Mouse (Mus musculus) olfactory bulb, adult 2 months (tissue): ENCODE data around the gene Gm9639. TPM values are rescaled to one million over a fixed set of nuclear protein-coding genes. Genes with fewer than 3 reads are reported as not detected.
"Not testable (repeated sequence)": the region's sequence is repeated elsewhere in the genome, so short reads cannot be mapped to it uniquely, and the experiment has no call there.

Experiments used
- H3K27ac ChIP-seq: fragments of 200-500 bp; 2 replicates; pipeline ENCODE4 v1.5.1; 2012; ENCODE audit warnings: low read depth, low read length; ENCODE audit not compliant: insufficient read depth
- H3K4me1 ChIP-seq: fragments of 200-500 bp; 2 replicates; pipeline ENCODE4 v1.6.1; 2012; ENCODE audit warnings: low read length; ENCODE audit not compliant: control insufficient read depth, insufficient read depth
- H3K4me3 ChIP-seq: fragments of 200-500 bp; 2 replicates; pipeline ENCODE4 v1.5.1; 2012; ENCODE audit warnings: mild to moderate bottlenecking, low read depth, low read length, moderate library complexity; ENCODE audit not compliant: insufficient read depth
- CTCF ChIP-seq: fragments of 200-500 bp; IDR thresholded peaks from 2 replicates; pipeline ENCODE4 v1.5.1; 2012; ENCODE audit warnings: low read depth, mild to moderate bottlenecking, low read length, moderate library complexity; ENCODE audit not compliant: insufficient read depth
- POLR2A ChIP-seq: fragments of 200-500 bp; IDR thresholded peaks from 2 replicates; pipeline ENCODE4 v1.6.1; 2012; ENCODE audit warnings: mild to moderate bottlenecking, low read depth, low read length, moderate library complexity; ENCODE audit not compliant: insufficient read depth
- WGBS: fragments of 180-500 bp; shearing (Covaris S2); methylation state at CpG from one replicate; pipeline ENCODE4 v1.1.7; 2018; 5-methylcytosine and 5-hydroxymethylcytosine counted together
- polyA plus RNA-seq: library from polyadenylated mRNA; stranded (reverse); fragments of >200 nt; gene quantifications from 2 replicates; pipeline ENCODE4 v1.2.4, GENCODE M21; 2012; ENCODE audit warnings: low replicate concordance; ENCODE audit not compliant: missing spikeins, insufficient read depth, insufficient read length

Gm9639 gene
- polyA plus RNA-seq, 1 experiment: not detected

- Histone ChIP-seq H3K4me3 (no peak within 1 kb of the TSS), H3K27ac (no peak within 1 kb of the TSS), H3K4me1 (peaks cover 3% of the 10 kb centered on the region; the same call in 1 of the 2 replicates)
- TF ChIP-seq POLR2A (no peak), CTCF (no peak)
- 68% methylated on average over 8 of the region's 8 CpGs for WGBS
These were observed 4.1 kb upstream of the Gm9639 start, which contains the start of gene Gm19668 for GRCm38 (mm10) chr10:77798921-77799508. Gm19668 (minus strand) TSS chr10:77799133.

DNA sequence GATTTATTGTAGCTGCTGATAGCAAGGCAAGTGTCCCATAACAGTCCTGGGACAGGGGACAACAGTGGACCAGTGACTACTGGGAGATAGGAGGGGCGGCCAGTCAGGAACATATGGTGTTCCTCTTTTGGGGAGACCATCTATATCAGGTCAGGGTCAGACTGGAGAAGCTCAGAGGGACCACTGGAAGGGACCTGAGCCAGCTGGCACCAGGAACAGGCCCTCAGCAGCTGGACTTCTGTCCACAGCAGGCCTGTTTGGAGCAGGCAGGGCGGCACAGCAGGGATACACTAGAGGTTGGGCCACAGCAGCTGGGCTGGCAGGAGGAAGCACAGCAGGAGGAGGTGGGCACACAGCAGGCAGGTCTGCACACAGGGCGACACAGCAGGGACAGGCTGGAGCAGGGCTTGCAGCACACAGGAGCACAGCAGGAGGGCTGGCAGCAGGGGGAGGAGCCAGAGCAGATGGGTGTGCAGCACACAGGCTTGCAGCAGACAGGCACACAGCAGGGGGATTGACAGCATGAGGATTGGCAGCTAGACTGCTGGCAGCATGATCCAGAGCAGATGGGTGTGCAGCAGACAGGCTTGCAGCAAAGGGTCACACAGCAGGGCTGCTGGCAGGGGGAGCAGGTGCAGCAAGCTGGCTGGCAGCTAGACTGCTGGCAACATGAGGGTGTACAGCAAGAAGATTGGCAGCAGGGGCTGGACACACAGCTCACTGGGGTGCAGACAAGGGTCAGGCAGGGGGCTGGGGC, 3.5 kb upstream of the Gm9639 start:
- H3K4me3 ChIP-seq, H3K4me1 ChIP-seq, H3K27ac ChIP-seq: not testable (repeated sequence)
- WGBS: 68% methylated on average over 3 of the region's 3 CpGs

GRCm38 (mm10) chr10:77797677-77798076, 2.8 kb upstream of the Gm9639 start:
- Histone ChIP-seq H3K4me3 (no peak overlapping the region), H3K27ac (no peak overlapping the region), H3K4me1 (peaks cover 3% of the 10 kb centered on the region; the same call in 1 of the 2 replicates)
- TF ChIP-seq POLR2A (no peak), CTCF (no peak)
- 53% methylated on average over 3 of the region's 3 CpGs for WGBS

- Histone ChIP-seq H3K4me3 (no peak overlapping the region), H3K4me1 (no peaks in the 10 kb centered on the region), H3K27ac (no peak overlapping the region)
- WGBS: 85% methylated on average over 2 of the region's 2 CpGs
- TF ChIP-seq CTCF (no peak), POLR2A (no peak)
These were observed 6.3 kb downstream of the Gm9639 start for GRCm38 (mm10) chr10:77788621-77789020.

DNA sequence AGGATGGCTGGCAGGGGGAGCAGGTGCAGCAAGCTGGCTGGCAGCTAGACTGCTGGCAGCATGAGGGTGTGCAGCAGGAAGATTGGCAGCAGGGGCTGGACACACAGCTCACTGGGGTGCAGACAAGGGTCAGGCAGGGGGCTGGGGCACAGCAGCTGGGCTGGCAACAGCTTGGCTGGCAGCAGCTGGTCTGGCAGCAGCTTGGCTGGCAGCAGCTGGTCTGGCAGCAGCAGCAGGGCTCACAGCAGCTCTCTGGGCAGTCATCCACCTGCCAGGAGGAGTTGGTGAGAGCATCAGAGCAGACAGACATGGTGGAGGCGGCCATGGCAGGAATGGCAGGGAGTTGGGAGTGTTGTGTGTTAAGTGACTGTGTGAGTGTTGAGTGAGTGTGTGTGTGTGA, 7.0 kb downstream of the Gm9639 start, which contains the start of gene Gm7137:
Gene Gm7137 (minus strand): TSS at position 325 of the 400 bp plus-strand sequence.
- H3K4me1 ChIP-seq, H3K27ac ChIP-seq, H3K4me3 ChIP-seq: not testable (repeated sequence)
- 56% methylated on average over 1 of the region's 1 CpGs for WGBS

DNA sequence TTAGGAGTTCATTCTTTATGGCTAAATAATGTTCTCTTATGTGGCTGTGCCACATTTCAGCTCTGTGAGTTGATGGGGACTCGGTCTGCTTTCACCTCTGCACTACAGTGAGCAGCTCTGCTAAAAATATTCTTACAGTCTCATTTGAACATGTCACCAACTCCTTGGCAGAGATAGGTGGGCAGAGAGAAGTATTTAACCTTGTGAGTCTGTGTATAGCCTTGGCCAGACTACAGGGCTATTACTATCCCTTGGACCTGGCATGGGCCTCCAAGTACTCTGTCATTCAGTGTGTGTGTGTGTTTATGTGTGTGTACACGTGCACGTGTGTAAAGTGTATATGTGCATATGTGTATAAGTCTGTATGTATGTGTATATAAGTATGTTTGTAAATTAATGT, 11.5 kb downstream of the Gm9639 start:
- not testable (repeated sequence) for H3K27ac ChIP-seq, H3K4me3 ChIP-seq, H3K4me1 ChIP-seq
- WGBS: 93% methylated on average over 3 of the region's 3 CpGs

GRCm38 (mm10) chr10:77782442-77782841, 12.4 kb downstream of the Gm9639 start, which contains the start of gene Gm3250:
Gm3250 (minus strand) TSS chr10:77782542.
- not testable (repeated sequence) for H3K4me3 ChIP-seq, H3K27ac ChIP-seq, H3K4me1 ChIP-seq
- 75% methylated on average over 1 of the region's 1 CpGs for WGBS

DNA sequence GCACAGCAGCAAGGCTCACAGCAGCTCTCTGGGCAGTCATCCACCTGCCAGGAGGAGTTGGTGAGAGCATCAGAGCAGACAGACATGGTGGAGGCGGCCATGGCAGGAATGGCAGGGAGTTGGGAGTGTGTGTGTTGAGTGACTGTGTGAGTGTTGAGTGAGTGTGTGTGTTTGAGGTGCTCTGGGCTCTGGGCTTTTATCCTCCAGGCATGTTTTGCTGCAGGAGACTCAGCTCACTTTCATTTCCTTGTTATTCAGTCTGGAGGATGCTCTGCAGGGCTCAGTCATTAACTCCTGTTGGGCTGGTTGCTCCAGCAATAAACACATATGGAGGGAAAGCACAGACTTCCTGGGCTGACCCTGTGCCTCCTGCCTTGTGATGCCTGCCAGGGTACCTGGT, 18.0 kb downstream of the Gm9639 start, which contains the start of gene Gm7138:
Gene Gm7138 (minus strand): TSS at position 101 of the 400 bp plus-strand sequence.
- not testable (repeated sequence) for H3K4me3 ChIP-seq, H3K4me1 ChIP-seq, H3K27ac ChIP-seq
- 70% methylated on average over 1 of the region's 1 CpGs for whole genome bisulfite sequencing

- not testable (repeated sequence) for H3K4me1 ChIP-seq, H3K27ac ChIP-seq, H3K4me3 ChIP-seq
- WGBS: 93% methylated on average over 1 of the region's 3 CpGs
These were observed 22.7 kb downstream of the Gm9639 start for GRCm38 (mm10) chr10:77772142-77772541.

- not testable (repeated sequence) for H3K4me1 ChIP-seq, H3K4me3 ChIP-seq, H3K27ac ChIP-seq
- WGBS: 75% methylated on average over 1 of the region's 1 CpGs
These were observed 23.7 kb downstream of the Gm9639 start, which contains the start of gene Gm3238 for GRCm38 (mm10) chr10:77771225-77771624. Gm3238 (minus strand) TSS chr10:77771325.
